Mouse (Mus musculus): ENCODE data around the gene Ren1. TPM values are rescaled to one million over a fixed set of nuclear protein-coding genes. Genes with fewer than 3 reads are reported as not detected.
"Not testable (repeated sequence)": the region's sequence is repeated elsewhere in the genome, so short reads cannot be mapped to it uniquely, and the experiment has no call there.

Gene Ren1
- total RNA-seq, 2 experiments from 2014 or later, result not detected

GRCm38 (mm10) chr1:133333937-133334336, 16.4 kb upstream of the Ren1 start:
- ATAC-seq (replicated peaks; ENCODE audit: low FRiP score, poor library complexity, severe bottlenecking), result no peak

- not testable (repeated sequence) for ATAC-seq (replicated peaks; ENCODE audit: low FRiP score, poor library complexity, severe bottlenecking)
Observed at GRCm38 (mm10) chr1:133340403-133340802, 9.9 kb upstream of the Ren1 start.

- no peak for ATAC-seq (replicated peaks; ENCODE audit: low FRiP score, poor library complexity, severe bottlenecking)
Observed at GRCm38 (mm10) chr1:133344357-133344756, 6.0 kb upstream of the Ren1 start.

GRCm38 (mm10) chr1:133346531-133346930, 3.8 kb upstream of the Ren1 start:
- no peak for ATAC-seq (replicated peaks; ENCODE audit: low FRiP score, poor library complexity, severe bottlenecking)

GRCm38 (mm10) chr1:133347226-133347625, 3.1 kb upstream of the Ren1 start:
- no peak for ATAC-seq (replicated peaks; ENCODE audit: low FRiP score, poor library complexity, severe bottlenecking)

- ATAC-seq (replicated peaks; ENCODE audit: low FRiP score, poor library complexity, severe bottlenecking), result no peak
Observed at GRCm38 (mm10) chr1:133347693-133348520, 2.4 kb upstream of the Ren1 start.

GRCm38 (mm10) chr1:133351762-133352161, 1.5 kb downstream of the Ren1 start:
- ATAC-seq (replicated peaks; ENCODE audit: low FRiP score, poor library complexity, severe bottlenecking), result no peak

GRCm38 (mm10) chr1:133353371-133353809, 3.1 kb downstream of the Ren1 start:
- no peak for ATAC-seq (replicated peaks; ENCODE audit: low FRiP score, poor library complexity, severe bottlenecking)

GRCm38 (mm10) chr1:133355469-133355868, 5.2 kb downstream of the Ren1 start:
- ATAC-seq (replicated peaks; ENCODE audit: low FRiP score, poor library complexity, severe bottlenecking), result no peak

GRCm38 (mm10) chr1:133355912-133356311, 5.6 kb downstream of the Ren1 start:
- no peak for ATAC-seq (replicated peaks; ENCODE audit: low FRiP score, poor library complexity, severe bottlenecking)

GRCm38 (mm10) chr1:133356330-133356729, 6.0 kb downstream of the Ren1 start:
- no peak for ATAC-seq (replicated peaks; ENCODE audit: low FRiP score, poor library complexity, severe bottlenecking)

- no peak for ATAC-seq (replicated peaks; ENCODE audit: low FRiP score, poor library complexity, severe bottlenecking)
Observed at GRCm38 (mm10) chr1:133361006-133361405, 10.7 kb downstream of the Ren1 start.

- no peak for ATAC-seq (replicated peaks; ENCODE audit: low FRiP score, poor library complexity, severe bottlenecking)
Observed at GRCm38 (mm10) chr1:133362103-133362502, 11.8 kb downstream of the Ren1 start.

- ATAC-seq (replicated peaks; ENCODE audit: low FRiP score, poor library complexity, severe bottlenecking), result no peak
Observed at GRCm38 (mm10) chr1:133363276-133364021, 13.1 kb downstream of the Ren1 start, which contains the start of gene Etnk2. Etnk2 (plus strand) TSS chr1:133363572.

GRCm38 (mm10) chr1:133364022-133364630, 13.8 kb downstream of the Ren1 start:
- no peak for ATAC-seq (replicated peaks; ENCODE audit: low FRiP score, poor library complexity, severe bottlenecking)

- no peak for ATAC-seq (replicated peaks; ENCODE audit: low FRiP score, poor library complexity, severe bottlenecking)
Observed at GRCm38 (mm10) chr1:133364890-133365289, 14.6 kb downstream of the Ren1 start.

- no peak for ATAC-seq (replicated peaks; ENCODE audit: low FRiP score, poor library complexity, severe bottlenecking)
Observed at GRCm38 (mm10) chr1:133366951-133367605, 16.8 kb downstream of the Ren1 start.

- no peak for ATAC-seq (replicated peaks; ENCODE audit: low FRiP score, poor library complexity, severe bottlenecking)
Observed at GRCm38 (mm10) chr1:133367606-133368488, 17.5 kb downstream of the Ren1 start.

GRCm38 (mm10) chr1:133368644-133369043, 18.3 kb downstream of the Ren1 start:
- no peak for ATAC-seq (replicated peaks; ENCODE audit: low FRiP score, poor library complexity, severe bottlenecking)

Data from erythroblast, adult 5-6 weeks (primary cell).